Mouse (Mus musculus) neural tube, embryonic 12.5 days (tissue): ENCODE measurements around the gene Inhbc. TPM values are rescaled to one million over a fixed set of nuclear protein-coding genes. Genes with fewer than 3 reads are reported as not detected.
A peak's percentile ranks its signal among the peaks of the same experiment; 100 is the strongest.

Experiments used
- ATAC-seq: fragments of 200-750 bp; cut with Nextera tagmentation; 2 replicates; pipeline ENCODE4 v1.8.0; 2017; ENCODE audit warnings: low read depth, mild to moderate bottlenecking, moderate TSS enrichment, moderate library complexity; ENCODE audit not compliant: low FRiP score
- H3K27ac ChIP-seq: fragments of 300-500 bp; sonication (generic); 2 replicates; pipeline ENCODE4 v1.5.1; 2016
- H3K27me3 ChIP-seq: fragments of 300-500 bp; sonication (generic); replicated peaks from 2 replicates; pipeline ENCODE4 v1.6.1; 2016; ENCODE audit warnings: mild to moderate bottlenecking
- H3K36me3 ChIP-seq: fragments of 300-500 bp; sonication (generic); 2 replicates; pipeline ENCODE4 v1.6.1; 2016; ENCODE audit warnings: mild to moderate bottlenecking
- H3K4me1 ChIP-seq: fragments of 300-500 bp; sonication (generic); 2 replicates; pipeline ENCODE4 v1.6.1; 2016
- H3K4me2 ChIP-seq: fragments of 300-500 bp; sonication (generic); replicated peaks from 2 replicates; pipeline ENCODE4 v1.6.1; 2016; ENCODE audit warnings: mild to moderate bottlenecking
- H3K4me3 ChIP-seq: fragments of 300-500 bp; sonication (generic); 2 replicates; pipeline ENCODE4 v1.5.1; 2016
- H3K9ac ChIP-seq: fragments of 300-500 bp; sonication (generic); 2 replicates; pipeline ENCODE4 v1.6.1; 2016; ENCODE audit warnings: mild to moderate bottlenecking
- H3K9me3 ChIP-seq: fragments of 300-500 bp; sonication (generic); 2 replicates; pipeline ENCODE4 v1.6.1; 2016; ENCODE audit warnings: mild to moderate bottlenecking
- WGBS: fragments of 180-500 bp; shearing (Covaris S2); methylation state at CpG from one replicate; pipeline ENCODE4 v1.1.7; 2016; 5-methylcytosine and 5-hydroxymethylcytosine counted together
- polyA plus RNA-seq: library from polyadenylated mRNA; unstranded; fragments of >200 nt; fragmentation: Nextera tagmentation; extraction: Ambion mirVana; gene quantifications from 2 replicates; pipeline ENCODE4 v1.2.1, GENCODE M21; 2016

The Inhbc gene
- polyA plus RNA-seq, 1 experiment from 2014 or later = not detected

- Histone ChIP-seq H3K27ac (no peak overlapping the region), H3K9me3 (no peaks in the 10 kb centered on the region), H3K4me2 (no peak overlapping the region), H3K36me3 (no peaks in the 10 kb centered on the region), H3K9ac (no peak overlapping the region), H3K27me3 (peaks cover 24% of the 10 kb centered on the region), H3K4me3 (no peak overlapping the region), H3K4me1 (peaks cover 39% of the 10 kb centered on the region)
- 84% methylated on average over 6 of the region's 6 CpGs for WGBS
- ATAC-seq = no peak
Measured at GRCm38 (mm10) chr10:127337536-127338099, 32.6 kb downstream of the Inhbc start.

- H3K9ac ChIP-seq = no peak overlapping the region
- H3K36me3 ChIP-seq = no peaks in the 10 kb centered on the region
- no peak overlapping the region for H3K27ac ChIP-seq
- no peak overlapping the region for H3K4me2 ChIP-seq
- no peak overlapping the region for H3K4me3 ChIP-seq
- WGBS = 77% methylated on average over 5 of the region's 5 CpGs
- ATAC-seq = no peak
- H3K4me1 ChIP-seq = peaks cover 33% of the 10 kb centered on the region
- H3K9me3 ChIP-seq = no peaks in the 10 kb centered on the region
- peaks cover 22% of the 10 kb centered on the region for H3K27me3 ChIP-seq
Measured at GRCm38 (mm10) chr10:127336952-127337351, 33.3 kb downstream of the Inhbc start.

- Histone ChIP-seq H3K4me1 (peaks cover 16% of the 10 kb centered on the region), H3K27me3 (peaks cover 5% of the 10 kb centered on the region), H3K9me3 (no peaks in the 10 kb centered on the region), H3K27ac (no peak overlapping the region), H3K9ac (no peak overlapping the region), H3K4me3 (no peak overlapping the region), H3K4me2 (no peak overlapping the region), H3K36me3 (no peaks in the 10 kb centered on the region)
- WGBS = 71% methylated on average over 1 of the region's 1 CpGs
- no peak for ATAC-seq
Measured at GRCm38 (mm10) chr10:127335271-127335670, 35.0 kb downstream of the Inhbc start.

GRCm38 (mm10) chr10:127333152-127333551 lies 37.1 kb downstream of the Inhbc start:
- Histone ChIP-seq H3K9me3 (no peaks in the 10 kb centered on the region), H3K27me3 (peaks cover 15% of the 10 kb centered on the region), H3K4me1 (no peaks in the 10 kb centered on the region), H3K9ac (no peak overlapping the region), H3K27ac (no peak overlapping the region), H3K36me3 (no peaks in the 10 kb centered on the region), H3K4me3 (no peak overlapping the region), H3K4me2 (no peak overlapping the region)
- ATAC-seq = no peak
- WGBS = 78% methylated on average over 5 of the region's 5 CpGs

- Histone ChIP-seq H3K36me3 (no peaks in the 10 kb centered on the region), H3K27me3 (peaks cover 23% of the 10 kb centered on the region), H3K9ac (no peak overlapping the region), H3K9me3 (no peaks in the 10 kb centered on the region), H3K4me2 (peak overlapping the region; percentile 43), H3K4me3 (no peak overlapping the region), H3K4me1 (no peaks in the 10 kb centered on the region), H3K27ac (no peak overlapping the region)
- 38% methylated on average over 31 of the region's 31 CpGs for WGBS
- ATAC-seq = no peak
Measured at GRCm38 (mm10) chr10:127332211-127332874, 37.9 kb downstream of the Inhbc start.

GRCm38 (mm10) chr10:127330212-127330611 lies 40.0 kb downstream of the Inhbc start:
- H3K9me3 ChIP-seq = no peaks in the 10 kb centered on the region
- no peak overlapping the region for H3K4me2 ChIP-seq
- ATAC-seq = no peak
- no peak overlapping the region for H3K4me3 ChIP-seq
- H3K27ac ChIP-seq = no peak overlapping the region
- H3K27me3 ChIP-seq = peaks cover 45% of the 10 kb centered on the region
- 83% methylated on average over 7 of the region's 7 CpGs for WGBS
- H3K36me3 ChIP-seq = no peaks in the 10 kb centered on the region
- peaks cover 14% of the 10 kb centered on the region for H3K4me1 ChIP-seq
- H3K9ac ChIP-seq = no peak overlapping the region

- ATAC-seq = no peak
- no peak overlapping the region for H3K4me3 ChIP-seq
- H3K27ac ChIP-seq = no peak overlapping the region
- WGBS = 50% methylated on average over 18 of the region's 18 CpGs
- H3K9ac ChIP-seq = no peak overlapping the region
- no peak overlapping the region for H3K4me2 ChIP-seq
- H3K36me3 ChIP-seq = no peaks in the 10 kb centered on the region
- H3K4me1 ChIP-seq = peaks cover 14% of the 10 kb centered on the region
- H3K27me3 ChIP-seq = peaks cover 63% of the 10 kb centered on the region
- no peaks in the 10 kb centered on the region for H3K9me3 ChIP-seq
Measured at GRCm38 (mm10) chr10:127327461-127328145, 42.6 kb downstream of the Inhbc start.

GRCm38 (mm10) chr10:127326828-127327227 lies 43.4 kb downstream of the Inhbc start:
- H3K9me3 ChIP-seq = no peaks in the 10 kb centered on the region
- WGBS = 8% methylated on average over 29 of the region's 29 CpGs
- no peak overlapping the region for H3K27ac ChIP-seq
- H3K9ac ChIP-seq = peak overlapping the region; percentile 49; the same call in 1 of the 2 replicates
- peak overlapping the region; percentile 33 for H3K4me3 ChIP-seq
- H3K4me2 ChIP-seq = peak overlapping the region; percentile 67
- H3K27me3 ChIP-seq = peaks cover 63% of the 10 kb centered on the region
- no peak for ATAC-seq
- no peaks in the 10 kb centered on the region for H3K36me3 ChIP-seq
- peaks cover 14% of the 10 kb centered on the region for H3K4me1 ChIP-seq

- ATAC-seq = peak; percentile 44
- H3K27me3 ChIP-seq = peaks cover 63% of the 10 kb centered on the region
- H3K4me2 ChIP-seq = peak overlapping the region; percentile 67
- under 1% methylated on average over 54 of the region's 54 CpGs for WGBS
- no peaks in the 10 kb centered on the region for H3K9me3 ChIP-seq
- H3K4me3 ChIP-seq = peak overlapping the region; percentile 33
- H3K36me3 ChIP-seq = no peaks in the 10 kb centered on the region
- no peak overlapping the region for H3K27ac ChIP-seq
- H3K4me1 ChIP-seq = peaks cover 14% of the 10 kb centered on the region
- peak overlapping the region; percentile 49 for H3K9ac ChIP-seq
Measured at GRCm38 (mm10) chr10:127326017-127326801, 44.0 kb downstream of the Inhbc start.

GRCm38 (mm10) chr10:127325454-127326016 lies 44.7 kb downstream of the Inhbc start:
- ATAC-seq = no peak
- H3K27me3 ChIP-seq = peaks cover 63% of the 10 kb centered on the region
- 23% methylated on average over 14 of the region's 14 CpGs for WGBS
- peak overlapping the region; percentile 67 for H3K4me2 ChIP-seq
- no peaks in the 10 kb centered on the region for H3K9me3 ChIP-seq
- peaks cover 14% of the 10 kb centered on the region for H3K4me1 ChIP-seq
- peak overlapping the region; percentile 33; the same call in 1 of the 2 replicates for H3K4me3 ChIP-seq
- H3K9ac ChIP-seq = 0 out of 2 replicates have a peak overlapping the region, but pooled peaks have one; percentile 49
- no peaks in the 10 kb centered on the region for H3K36me3 ChIP-seq
- H3K27ac ChIP-seq = no peak overlapping the region

GRCm38 (mm10) chr10:127324495-127324894 lies 45.7 kb downstream of the Inhbc start:
- peaks cover 14% of the 10 kb centered on the region for H3K4me1 ChIP-seq
- H3K27ac ChIP-seq = no peak overlapping the region
- WGBS = 14% methylated on average over 7 of the region's 7 CpGs
- H3K4me3 ChIP-seq = no peak overlapping the region
- peaks cover 61% of the 10 kb centered on the region for H3K27me3 ChIP-seq
- no peak overlapping the region for H3K4me2 ChIP-seq
- no peak for ATAC-seq
- no peaks in the 10 kb centered on the region for H3K36me3 ChIP-seq
- no peak overlapping the region for H3K9ac ChIP-seq
- H3K9me3 ChIP-seq = no peaks in the 10 kb centered on the region
